Mouse (Mus musculus): Measurements from ENCODE around the gene Snai1.

Gene Snai1

DNA sequence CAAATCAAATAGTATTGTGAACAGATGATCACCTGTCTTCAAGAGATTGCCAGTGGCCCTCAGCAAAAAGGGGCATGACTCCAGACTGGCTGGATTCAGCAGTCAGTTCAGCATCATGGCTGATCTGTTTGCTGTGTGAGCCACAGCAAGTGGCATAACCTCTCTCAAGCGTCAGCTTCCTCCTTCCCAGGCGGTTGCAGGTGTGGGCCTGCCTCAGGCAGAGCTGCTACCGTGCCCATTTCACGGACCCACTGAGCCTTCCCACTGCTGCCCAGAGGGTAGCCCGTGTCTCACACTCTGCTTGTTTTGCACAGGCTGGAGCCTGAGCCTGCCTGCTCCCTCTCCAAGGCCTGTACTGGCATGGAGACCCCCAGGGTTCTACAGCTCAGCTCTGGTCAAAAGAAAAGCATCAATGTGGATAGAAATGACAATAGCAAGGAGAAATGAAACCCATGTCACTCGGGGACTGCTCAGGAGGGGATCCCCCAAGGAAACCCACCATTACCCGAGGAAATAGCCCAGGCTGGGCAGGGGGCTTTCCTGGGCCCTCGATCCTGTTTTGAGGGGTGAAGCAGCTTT is 13.4 kb downstream of the Snai1 start:
- DNase-seq (ENCODE audit: low spot score), result no peak

- DNase-seq (ENCODE audit: low spot score), result no peak
Observed at GRCm38 (mm10) chr2:167552292-167552691, 14.3 kb downstream of the Snai1 start.

DNA sequence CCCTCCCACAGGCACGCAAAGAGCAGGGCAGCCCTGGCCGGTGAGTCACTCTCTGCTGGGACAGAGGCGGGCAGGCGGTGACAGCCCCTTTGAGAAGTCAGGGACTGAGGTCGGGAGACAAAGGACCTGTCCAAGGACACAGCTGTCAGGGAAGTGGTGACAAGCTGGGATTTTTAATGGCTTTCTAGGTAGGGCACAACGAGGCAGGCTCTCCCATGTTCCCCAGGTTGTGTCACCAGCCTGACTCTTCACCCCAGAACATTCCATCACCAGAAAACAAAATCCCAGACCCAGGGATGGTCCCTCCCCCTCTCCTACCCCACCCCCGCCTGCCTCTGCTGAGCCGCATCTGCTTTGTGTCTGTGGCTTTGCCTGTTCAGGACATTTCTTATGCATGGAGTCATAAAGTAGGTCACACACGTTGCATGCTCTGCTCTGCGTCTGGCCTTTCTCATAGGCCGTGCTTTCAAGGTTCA is 15.0 kb downstream of the Snai1 start:
- DNase-seq (ENCODE audit: low spot score), result no peak

- no peak for DNase-seq (ENCODE audit: low spot score)
Observed at GRCm38 (mm10) chr2:167555766-167556165, 17.8 kb downstream of the Snai1 start.

- DNase-seq (ENCODE audit: low spot score), result no peak
Observed at GRCm38 (mm10) chr2:167559413-167559812, 21.4 kb downstream of the Snai1 start.

DNA sequence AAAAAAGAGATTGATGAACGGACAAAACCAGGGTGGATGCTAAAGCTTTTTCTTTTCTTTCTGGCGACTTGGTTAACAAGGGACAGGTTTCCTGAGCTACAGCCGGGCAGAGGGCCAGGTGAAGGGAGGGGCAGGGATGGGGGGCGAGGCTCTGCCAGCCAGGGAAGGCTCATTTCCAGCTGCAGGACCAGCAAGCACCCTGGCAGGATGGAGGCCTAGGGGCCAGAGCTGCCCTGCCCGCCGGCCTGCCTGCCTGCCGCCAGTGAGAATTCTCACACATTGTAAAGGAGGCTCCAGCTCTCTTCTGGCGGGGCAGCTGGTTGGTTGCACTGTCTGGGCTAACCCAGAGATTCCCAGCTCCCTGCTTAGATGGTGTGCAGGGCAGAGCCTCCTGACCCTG is 24.1 kb downstream of the Snai1 start:
- no peak for DNase-seq (ENCODE audit: low spot score)

DNA sequence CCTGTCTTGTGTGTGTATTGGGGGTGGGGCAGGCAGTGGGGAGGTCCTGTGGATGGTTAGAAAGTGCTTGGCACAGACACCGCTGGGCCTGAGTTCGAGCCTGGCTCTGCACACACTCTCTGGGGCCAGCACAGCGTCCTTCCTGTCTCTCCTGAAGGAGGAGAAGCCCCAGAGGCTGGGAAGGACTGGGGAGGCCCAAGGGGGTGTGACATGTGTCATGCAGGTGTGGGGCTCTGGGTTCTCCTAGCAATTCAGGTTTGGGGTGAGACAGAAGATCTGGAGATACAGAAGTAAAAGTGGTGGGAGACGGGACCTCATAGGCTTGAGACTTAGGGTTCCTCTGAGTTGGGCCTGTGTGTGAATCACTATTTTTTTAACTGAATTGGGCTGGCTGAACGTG is 25.0 kb downstream of the Snai1 start:
- DNase-seq (ENCODE audit: low spot score), result no peak

DNA sequence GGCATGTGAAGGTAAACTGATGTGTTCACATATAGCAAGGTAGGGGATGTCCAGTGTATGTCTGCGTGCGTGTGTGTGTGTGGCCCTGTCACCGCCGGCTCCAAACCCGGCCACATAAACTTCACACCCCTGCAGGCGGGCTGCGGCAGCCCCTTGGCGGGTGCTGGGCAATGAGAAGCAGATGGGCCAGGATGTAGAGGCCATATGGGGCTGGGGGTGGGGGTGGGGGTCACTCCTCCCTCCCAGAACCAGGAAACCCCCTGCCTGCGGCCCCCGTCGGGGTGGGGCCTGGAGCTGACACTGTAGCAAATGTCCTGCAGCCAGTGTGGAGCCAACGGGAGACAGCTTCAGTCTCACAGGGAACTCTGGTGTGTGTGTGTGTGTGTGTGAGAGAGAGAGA is 25.7 kb downstream of the Snai1 start:
- no peak for DNase-seq (ENCODE audit: low spot score)

- no peak for DNase-seq (ENCODE audit: low spot score)
Observed at GRCm38 (mm10) chr2:167564551-167565311, 26.7 kb downstream of the Snai1 start.

DNA sequence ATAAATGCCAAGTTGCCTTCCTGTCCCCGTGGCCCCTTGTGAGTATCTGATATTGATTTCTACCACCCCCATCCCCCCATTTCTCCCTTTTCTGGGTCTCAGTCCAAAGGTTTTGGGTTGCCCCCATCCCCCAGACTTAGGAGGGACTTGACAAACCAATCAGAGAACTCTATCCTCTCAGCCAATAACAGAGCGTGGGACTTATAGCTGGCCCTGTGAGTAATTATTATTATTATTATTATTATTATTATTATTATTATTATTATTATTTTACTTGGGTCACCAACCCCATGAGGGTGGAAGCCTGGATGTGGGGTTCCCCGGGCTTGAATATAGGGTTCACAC is 27.3 kb downstream of the Snai1 start:
- DNase-seq (ENCODE audit: low spot score), result no peak

- no peak for DNase-seq (ENCODE audit: low spot score)
Observed at GRCm38 (mm10) chr2:167565682-167566081, 27.7 kb downstream of the Snai1 start.

- DNase-seq (ENCODE audit: low spot score), result no peak
Observed at GRCm38 (mm10) chr2:167568112-167568511, 30.1 kb downstream of the Snai1 start.

- no peak for DNase-seq (ENCODE audit: low spot score)
Observed at GRCm38 (mm10) chr2:167569934-167570651, 32.1 kb downstream of the Snai1 start.

DNA sequence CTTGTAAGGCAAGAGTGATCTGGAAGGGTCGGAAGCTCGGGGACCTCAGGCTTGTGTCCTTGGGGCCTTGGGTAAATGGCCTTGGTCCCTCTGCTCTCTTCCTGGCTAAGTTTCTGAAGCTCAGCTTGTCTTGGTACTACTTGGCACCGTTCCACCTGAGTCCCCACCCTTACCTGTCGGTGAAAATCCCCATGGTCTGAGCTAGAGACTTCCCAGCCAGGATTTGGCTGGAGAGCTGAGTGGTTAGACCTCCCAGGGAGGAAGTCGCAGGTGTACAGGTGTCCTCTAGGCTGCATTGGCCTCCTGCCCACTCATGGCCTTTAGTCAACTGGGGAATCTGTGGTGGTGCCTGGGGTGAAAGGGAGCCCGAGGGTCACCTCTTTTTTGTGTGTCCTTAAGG is 32.8 kb downstream of the Snai1 start:
- DNase-seq (ENCODE audit: low spot score), result no peak

DNA sequence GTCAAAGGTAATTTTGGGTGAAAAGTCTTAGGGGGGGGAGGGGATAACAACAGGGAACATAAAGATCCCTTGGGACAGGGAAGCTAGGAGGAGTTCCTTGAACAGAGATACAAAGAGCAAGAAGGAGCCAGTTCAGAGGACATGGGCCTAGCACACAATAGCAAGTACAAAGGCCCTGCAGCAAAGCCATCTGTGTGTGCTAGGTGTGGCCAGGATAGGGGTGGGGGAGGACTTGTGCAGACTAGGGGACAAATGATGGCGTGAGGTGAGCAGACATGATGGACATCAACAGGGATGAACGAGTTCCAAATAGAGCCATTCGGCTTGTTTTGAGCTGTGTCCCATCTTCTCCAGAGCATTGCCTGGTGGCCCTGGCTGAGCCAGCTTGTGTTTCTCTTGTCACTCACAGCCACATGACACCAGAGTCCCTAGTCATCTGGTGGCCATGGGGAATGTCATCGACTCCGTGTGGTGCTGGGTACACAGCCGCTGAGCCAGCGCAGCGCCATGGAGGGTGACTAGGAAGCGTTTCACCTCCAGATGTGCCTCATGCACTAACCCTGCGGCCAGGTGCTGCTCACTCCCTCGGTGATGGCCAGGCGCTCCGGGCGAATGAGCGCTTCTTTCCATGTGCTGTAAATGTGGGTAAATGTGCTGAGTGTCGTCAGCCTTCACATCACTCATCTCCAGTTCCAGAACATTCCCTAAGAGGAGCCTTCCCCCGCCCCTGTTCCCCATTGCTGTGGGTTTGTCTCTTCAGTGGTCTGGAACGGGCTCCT is 33.6 kb downstream of the Snai1 start:
- no peak for DNase-seq (ENCODE audit: low spot score)

- DNase-seq (ENCODE audit: low spot score), result no peak
Observed at GRCm38 (mm10) chr2:167574814-167575213, 36.8 kb downstream of the Snai1 start.

GRCm38 (mm10) chr2:167575581-167575980 is 37.6 kb downstream of the Snai1 start:
- DNase-seq (ENCODE audit: low spot score), result no peak

GRCm38 (mm10) chr2:167576121-167576620 is 38.2 kb downstream of the Snai1 start:
- no peak for DNase-seq (ENCODE audit: low spot score)

DNA sequence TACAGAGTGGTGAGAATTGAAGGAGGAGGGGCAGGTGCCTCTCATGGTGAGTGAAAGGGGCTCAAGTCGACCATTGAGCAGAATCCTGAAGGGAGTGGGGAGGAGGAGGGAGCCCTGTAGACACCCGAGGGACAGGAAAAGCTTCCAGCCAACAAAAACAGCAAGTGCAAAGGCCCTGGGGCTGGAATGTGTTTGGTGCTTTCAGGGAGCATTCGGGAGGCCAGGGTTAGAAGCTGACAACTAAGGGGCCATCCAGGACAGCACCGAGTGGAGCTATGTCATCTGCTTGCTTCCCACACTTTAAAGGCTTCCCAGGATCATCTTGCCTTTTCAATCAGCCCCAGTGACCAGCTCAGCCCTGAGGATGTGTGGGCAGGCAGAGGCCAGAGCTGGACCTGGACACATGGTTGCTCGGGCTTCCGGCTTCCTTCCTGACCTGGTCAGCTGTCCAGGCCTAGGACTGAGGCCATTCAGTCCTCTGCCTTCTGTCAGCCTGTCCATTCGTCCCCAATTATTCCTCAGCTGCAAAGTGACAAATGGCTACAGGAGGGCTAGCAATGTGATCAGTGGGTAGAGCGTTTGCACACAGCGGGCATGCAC is 39.3 kb downstream of the Snai1 start:
- DNase-seq (ENCODE audit: low spot score), result no peak

DNA sequence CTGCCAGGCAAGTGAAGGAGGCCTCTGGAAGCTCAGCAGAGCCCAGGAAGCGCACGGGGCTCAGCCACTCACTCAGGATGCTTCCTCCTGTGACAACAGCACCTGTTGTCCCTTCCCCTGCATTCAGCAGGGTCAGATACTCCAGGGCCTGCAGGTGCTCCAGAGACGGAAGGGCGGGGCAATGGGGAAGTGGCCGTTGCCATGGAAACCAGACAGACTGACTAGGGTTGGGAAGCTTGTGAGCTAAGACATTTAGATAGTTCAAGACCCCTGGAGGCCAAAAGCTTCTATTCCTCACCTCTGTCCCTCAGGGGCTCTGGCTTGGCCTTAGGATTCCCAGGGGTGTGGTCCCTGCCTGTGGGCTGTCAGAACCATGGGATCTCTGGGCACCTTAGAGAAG is 40.5 kb downstream of the Snai1 start:
- no peak for DNase-seq (ENCODE audit: low spot score)

- DNase-seq (ENCODE audit: low spot score), result no peak
Observed at GRCm38 (mm10) chr2:167583161-167583952, 45.4 kb downstream of the Snai1 start.
